Mouse (Mus musculus): ENCODE measurements around the gene Phldb2. TPM values are rescaled to one million over a fixed set of nuclear protein-coding genes. Genes with fewer than 3 reads are reported as not detected.

The Phldb2 gene
- polyA plus RNA-seq, 1 experiment from 2014 or later: 40.2 TPM

- Histone ChIP-seq H3K27me3 (replicated peaks; ENCODE audit: control insufficient read depth, insufficient read depth, low read length) (no peaks in the 10 kb centered on the region), H3K4me3 (ENCODE audit: low read depth, low read length) (no peak overlapping the region), H3K4me2 (ENCODE audit: low read depth, low read length) (no peak overlapping the region), H3K9me3 (ENCODE audit: control insufficient read depth, low read length) (no peaks in the 10 kb centered on the region), H3K9ac (ENCODE audit: low read depth, low read length) (no peak overlapping the region), H3K27ac (replicated peaks; ENCODE audit: low read depth, low read length) (no peak overlapping the region), H3K36me3 (ENCODE audit: control insufficient read depth, insufficient read depth, low read length) (no peaks in the 10 kb centered on the region), H3K4me1 (ENCODE audit: control insufficient read depth, insufficient read depth, low read length) (no peaks in the 10 kb centered on the region)
- DNase-seq (ENCODE audit: low spot score) (no peak), ATAC-seq (ENCODE audit: low read depth) (no peak)
- 77% methylated on average over 3 of the region's 3 CpGs for WGBS
Observed at GRCm38 (mm10) chr16:45960978-45961377, 7.6 kb upstream of the Phldb2 start.

- H3K27ac ChIP-seq (replicated peaks; ENCODE audit: low read depth, low read length): no peak overlapping the region
- DNase-seq (ENCODE audit: low spot score) (no peak), ATAC-seq (ENCODE audit: low read depth) (no peak)
- no peaks in the 10 kb centered on the region for H3K4me1 ChIP-seq (ENCODE audit: control insufficient read depth, insufficient read depth, low read length)
- H3K36me3 ChIP-seq (ENCODE audit: control insufficient read depth, insufficient read depth, low read length): no peaks in the 10 kb centered on the region
- no peak overlapping the region for H3K4me3 ChIP-seq (ENCODE audit: low read depth, low read length)
- no peak overlapping the region for H3K9ac ChIP-seq (ENCODE audit: low read depth, low read length)
- H3K4me2 ChIP-seq (ENCODE audit: low read depth, low read length): no peak overlapping the region
- WGBS: 64% methylated on average over 4 of the region's 4 CpGs
- no peaks in the 10 kb centered on the region for H3K9me3 ChIP-seq (ENCODE audit: control insufficient read depth, low read length)
- no peaks in the 10 kb centered on the region for H3K27me3 ChIP-seq (replicated peaks; ENCODE audit: control insufficient read depth, insufficient read depth, low read length)
Observed at GRCm38 (mm10) chr16:45956390-45956950, 3.1 kb upstream of the Phldb2 start.

GRCm38 (mm10) chr16:45952501-45952900 is 897 bp downstream of the Phldb2 start:
- Histone ChIP-seq H3K4me3 (ENCODE audit: low read depth, low read length) (no peak overlapping the region), H3K27ac (replicated peaks; ENCODE audit: low read depth, low read length) (no peak overlapping the region), H3K4me2 (ENCODE audit: low read depth, low read length) (no peak overlapping the region), H3K9ac (ENCODE audit: low read depth, low read length) (no peak overlapping the region), H3K36me3 (ENCODE audit: control insufficient read depth, insufficient read depth, low read length) (no peaks in the 10 kb centered on the region), H3K4me1 (ENCODE audit: control insufficient read depth, insufficient read depth, low read length) (no peaks in the 10 kb centered on the region), H3K27me3 (replicated peaks; ENCODE audit: control insufficient read depth, insufficient read depth, low read length) (no peaks in the 10 kb centered on the region), H3K9me3 (ENCODE audit: control insufficient read depth, low read length) (no peaks in the 10 kb centered on the region)
- 47% methylated on average over 5 of the region's 5 CpGs for WGBS
- DNase-seq (ENCODE audit: low spot score): no peak
- ATAC-seq (ENCODE audit: low read depth): no peak

GRCm38 (mm10) chr16:45952035-45952434 is 1.4 kb downstream of the Phldb2 start:
- WGBS: 83% methylated on average over 2 of the region's 2 CpGs
- H3K4me1 ChIP-seq (ENCODE audit: control insufficient read depth, insufficient read depth, low read length): no peaks in the 10 kb centered on the region
- H3K9me3 ChIP-seq (ENCODE audit: control insufficient read depth, low read length): no peaks in the 10 kb centered on the region
- DNase-seq (ENCODE audit: low spot score) (no peak), ATAC-seq (ENCODE audit: low read depth) (no peak)
- H3K4me3 ChIP-seq (ENCODE audit: low read depth, low read length): no peak overlapping the region
- no peaks in the 10 kb centered on the region for H3K36me3 ChIP-seq (ENCODE audit: control insufficient read depth, insufficient read depth, low read length)
- H3K9ac ChIP-seq (ENCODE audit: low read depth, low read length): no peak overlapping the region
- no peaks in the 10 kb centered on the region for H3K27me3 ChIP-seq (replicated peaks; ENCODE audit: control insufficient read depth, insufficient read depth, low read length)
- no peak overlapping the region for H3K4me2 ChIP-seq (ENCODE audit: low read depth, low read length)
- no peak overlapping the region for H3K27ac ChIP-seq (replicated peaks; ENCODE audit: low read depth, low read length)

GRCm38 (mm10) chr16:45946335-45946734 is 7.1 kb downstream of the Phldb2 start:
- Histone ChIP-seq H3K27ac (replicated peaks; ENCODE audit: low read depth, low read length) (no peak overlapping the region), H3K36me3 (ENCODE audit: control insufficient read depth, insufficient read depth, low read length) (no peaks in the 10 kb centered on the region), H3K27me3 (replicated peaks; ENCODE audit: control insufficient read depth, insufficient read depth, low read length) (no peaks in the 10 kb centered on the region), H3K9me3 (ENCODE audit: control insufficient read depth, low read length) (no peaks in the 10 kb centered on the region), H3K4me3 (ENCODE audit: low read depth, low read length) (no peak overlapping the region), H3K9ac (ENCODE audit: low read depth, low read length) (no peak overlapping the region), H3K4me1 (ENCODE audit: control insufficient read depth, insufficient read depth, low read length) (no peaks in the 10 kb centered on the region), H3K4me2 (ENCODE audit: low read depth, low read length) (no peak overlapping the region)
- no peak for DNase-seq (ENCODE audit: low spot score)
- 86% methylated on average over 2 of the region's 2 CpGs for WGBS
- no peak for ATAC-seq (ENCODE audit: low read depth)

- H3K4me1 ChIP-seq (ENCODE audit: control insufficient read depth, insufficient read depth, low read length): no peaks in the 10 kb centered on the region
- 84% methylated on average over 5 of the region's 5 CpGs for WGBS
Observed at GRCm38 (mm10) chr16:45945649-45946048, 7.7 kb downstream of the Phldb2 start.

GRCm38 (mm10) chr16:45945174-45945631 is 8.2 kb downstream of the Phldb2 start:
- Histone ChIP-seq H3K9ac (ENCODE audit: low read depth, low read length) (no peak overlapping the region), H3K36me3 (ENCODE audit: control insufficient read depth, insufficient read depth, low read length) (no peaks in the 10 kb centered on the region), H3K9me3 (ENCODE audit: control insufficient read depth, low read length) (no peaks in the 10 kb centered on the region), H3K27me3 (replicated peaks; ENCODE audit: control insufficient read depth, insufficient read depth, low read length) (no peaks in the 10 kb centered on the region), H3K4me2 (ENCODE audit: low read depth, low read length) (no peak overlapping the region), H3K27ac (replicated peaks; ENCODE audit: low read depth, low read length) (no peak overlapping the region), H3K4me3 (ENCODE audit: low read depth, low read length) (no peak overlapping the region), H3K4me1 (ENCODE audit: control insufficient read depth, insufficient read depth, low read length) (no peaks in the 10 kb centered on the region)
- DNase-seq (ENCODE audit: low spot score) (no peak), ATAC-seq (ENCODE audit: low read depth) (no peak)
- WGBS: 53% methylated on average over 11 of the region's 11 CpGs

More at GRCm38 (mm10) chr16:45945649-45946048, 7.7 kb downstream of the Phldb2 start:
- no peak overlapping the region for H3K27ac ChIP-seq (replicated peaks; ENCODE audit: low read depth, low read length)
- no peak overlapping the region for H3K4me3 ChIP-seq (ENCODE audit: low read depth, low read length)
- H3K4me2 ChIP-seq (ENCODE audit: low read depth, low read length): no peak overlapping the region
- H3K36me3 ChIP-seq (ENCODE audit: control insufficient read depth, insufficient read depth, low read length): no peaks in the 10 kb centered on the region
- no peaks in the 10 kb centered on the region for H3K27me3 ChIP-seq (replicated peaks; ENCODE audit: control insufficient read depth, insufficient read depth, low read length)
- no peak overlapping the region for H3K9ac ChIP-seq (ENCODE audit: low read depth, low read length)
- DNase-seq (ENCODE audit: low spot score) (no peak), ATAC-seq (ENCODE audit: low read depth) (no peak)
- H3K9me3 ChIP-seq (ENCODE audit: control insufficient read depth, low read length): no peaks in the 10 kb centered on the region

- 49% methylated on average over 8 of the region's 8 CpGs for WGBS
- 0 out of 2 replicates have a peak, but pooled peaks have one; percentile 30 for ATAC-seq (ENCODE audit: low read depth)
- H3K9ac ChIP-seq (ENCODE audit: low read depth, low read length): no peak overlapping the region
- DNase-seq (ENCODE audit: low spot score): peak; percentile 65
- H3K9me3 ChIP-seq (ENCODE audit: control insufficient read depth, low read length): peaks cover 5% of the 10 kb centered on the region; the same call in 1 of the 2 replicates
- no peaks in the 10 kb centered on the region for H3K4me1 ChIP-seq (ENCODE audit: control insufficient read depth, insufficient read depth, low read length)
- H3K27me3 ChIP-seq (replicated peaks; ENCODE audit: control insufficient read depth, insufficient read depth, low read length): no peaks in the 10 kb centered on the region
- no peak overlapping the region for H3K4me2 ChIP-seq (ENCODE audit: low read depth, low read length)
- H3K4me3 ChIP-seq (ENCODE audit: low read depth, low read length): no peak overlapping the region
- peak overlapping the region; percentile 5; the same call in 1 of the 2 replicates for H3K27ac ChIP-seq (replicated peaks; ENCODE audit: low read depth, low read length)
- no peaks in the 10 kb centered on the region for H3K36me3 ChIP-seq (ENCODE audit: control insufficient read depth, insufficient read depth, low read length)
Observed at GRCm38 (mm10) chr16:45942169-45942891, 11.1 kb downstream of the Phldb2 start.

Measured in embryonic facial prominence, embryonic 14.5 days (tissue).